Mouse (Mus musculus): ENCODE results near the gene Acox2.

DNA sequence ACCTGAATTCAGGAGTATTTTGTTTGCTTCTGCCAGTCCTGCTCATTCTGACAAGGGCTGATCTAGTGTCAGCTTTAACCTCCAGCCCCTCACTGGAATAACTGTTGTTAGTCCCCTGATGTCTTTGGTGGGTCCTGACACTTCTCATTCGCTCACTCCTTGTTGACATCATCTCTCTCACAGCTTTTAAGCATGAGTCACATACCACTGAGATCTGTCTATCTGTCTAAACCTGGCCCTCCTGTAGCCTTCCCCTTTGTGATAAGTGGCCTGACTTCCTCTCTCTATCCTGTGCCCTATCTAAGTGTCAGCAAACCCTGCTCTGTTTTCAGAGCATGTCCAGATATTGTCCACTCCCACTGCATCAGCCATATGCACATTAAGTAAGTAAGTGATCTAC, 25.9 kb downstream of the Acox2 start:
- TF ChIP-seq GATA1 (IDR thresholded peaks at IDR 0.05; ENCODE audit: borderline replicate concordance, low read length), result no peak
- no peak for TF ChIP-seq FLI1 (IDR thresholded peaks at IDR 0.05; ENCODE audit: low read length)
